Mouse (Mus musculus) mouse embryonic stem cell (cell line): ENCODE measurements around the gene Camta2.

ENCODE experiments used
- in situ Hi-C, 2 experiments: fragments of 300-500 bp; cut with MboI; formaldehyde crosslinking; loops; 1 replicate in 1 of 2; 3 replicates in 1 of 2; pipeline ENCODE4 v1.14.3; 2019 to 2020; ENCODE audit warnings: low sequenced_read_pairs in 2 of 2, low pct_unique_long_range_greater_than_20kb in 1 of 2, mixed read lengths in 1 of 2; ENCODE audit not compliant: unreplicated experiment in 1 of 2

Camta2 gene

GRCm38 (mm10) chr11:70687601-70688199 lies at the start of gene Camta2:
Gene Camta2, minus strand, starts transcription at chr11:70688105.
- in situ Hi-C loops = no loop called here

- in situ Hi-C loops = no loop called here
These were observed 45.4 kb upstream of the Camta2 start for GRCm38 (mm10) chr11:70733256-70733655.

GRCm38 (mm10) chr11:70731178-70731577 lies 43.3 kb upstream of the Camta2 start:
- in situ Hi-C loops = no loop called here

- in situ Hi-C loops = no loop called here
These were observed 42.6 kb upstream of the Camta2 start for GRCm38 (mm10) chr11:70730427-70731038.

- in situ Hi-C loops = no loop called here
These were observed 39.5 kb upstream of the Camta2 start for GRCm38 (mm10) chr11:70727385-70727784.

GRCm38 (mm10) chr11:70726585-70726984 lies 38.7 kb upstream of the Camta2 start:
- in situ Hi-C loops = no loop called here

GRCm38 (mm10) chr11:70724706-70725105 lies 36.8 kb upstream of the Camta2 start:
- in situ Hi-C loops = no loop called here

GRCm38 (mm10) chr11:70721072-70721471 lies 33.2 kb upstream of the Camta2 start:
- in situ Hi-C loops = no loop called here

GRCm38 (mm10) chr11:70720567-70720966 lies 32.7 kb upstream of the Camta2 start:
- in situ Hi-C loops = no loop called here

- in situ Hi-C loops = no loop called here
These were observed 30.6 kb upstream of the Camta2 start for GRCm38 (mm10) chr11:70718481-70718880.

GRCm38 (mm10) chr11:70715832-70716231 lies 27.9 kb upstream of the Camta2 start:
- in situ Hi-C loops = no loop called here

GRCm38 (mm10) chr11:70713222-70713621 lies 25.3 kb upstream of the Camta2 start:
- in situ Hi-C loops = no loop called here

GRCm38 (mm10) chr11:70711026-70711425 lies 23.1 kb upstream of the Camta2 start:
- in situ Hi-C loops = no loop called here

- in situ Hi-C loops = no loop called here
These were observed 18.2 kb upstream of the Camta2 start for GRCm38 (mm10) chr11:70706127-70706526.

GRCm38 (mm10) chr11:70702781-70703180 lies 14.9 kb upstream of the Camta2 start:
- in situ Hi-C loops = no loop called here

GRCm38 (mm10) chr11:70701984-70702733 lies 14.3 kb upstream of the Camta2 start:
- in situ Hi-C loops = no loop called here

GRCm38 (mm10) chr11:70701221-70701955 lies 13.5 kb upstream of the Camta2 start:
- in situ Hi-C loops = no loop called here

GRCm38 (mm10) chr11:70700613-70701012 lies 12.7 kb upstream of the Camta2 start:
- in situ Hi-C loops = no loop called here
